Mouse (Mus musculus): ENCODE data around the gene Lgi1. TPM values are rescaled to one million over a fixed set of nuclear protein-coding genes. Genes with fewer than 3 reads are reported as not detected.
A peak's percentile ranks its signal among the peaks of the same experiment; 100 is the strongest.

Gene Lgi1
- polyA plus RNA-seq, 2 experiments = 0.03 TPM; not detected in 1

- no peak for ATAC-seq (ENCODE audit: insufficient read depth)
- H3K36me3 ChIP-seq (replicated peaks; ENCODE audit: control insufficient read depth, insufficient read depth, low read depth) = no peaks in the 10 kb centered on the region
- no peak overlapping the region for H3K4me2 ChIP-seq (ENCODE audit: low read depth)
- H3K4me1 ChIP-seq (replicated peaks; ENCODE audit: control insufficient read depth in 2 of 2, insufficient read depth in 2 of 2, low read length in 1 of 2) = no peaks in the 10 kb centered on the region
- no peak for DNase-seq (ENCODE audit: low read depth in 3 of 3, low spot score in 3 of 3)
- no peak for TF ChIP-seq EP300 (IDR thresholded peaks at IDR 0.05; ENCODE audit: low read depth)
- no peak for TF ChIP-seq CTCF (IDR thresholded peaks at IDR 0.05; ENCODE audit: low read depth)
- H3K9ac ChIP-seq (replicated peaks) = no peak overlapping the region
- H3K9me3 ChIP-seq (ENCODE audit: control insufficient read depth, low read length) = no peaks in the 10 kb centered on the region
- no peak overlapping the region for H3K4me3 ChIP-seq (ENCODE audit: insufficient read depth in 1 of 2, low read depth in 2 of 2, low read length in 2 of 2)
- H3K27ac ChIP-seq = no peak overlapping the region
- no peaks in the 10 kb centered on the region for H3K27me3 ChIP-seq (ENCODE audit: control insufficient read depth, insufficient read depth, low read length)
Observed at GRCm38 (mm10) chr19:38323726-38324125, 59.4 kb downstream of the Lgi1 start.

- Histone ChIP-seq H3K4me1 (replicated peaks; ENCODE audit: control insufficient read depth in 2 of 2, insufficient read depth in 2 of 2, low read length in 1 of 2) (no peaks in the 10 kb centered on the region), H3K36me3 (replicated peaks; ENCODE audit: control insufficient read depth, insufficient read depth, low read depth) (no peaks in the 10 kb centered on the region), H3K9ac (replicated peaks) (no peak overlapping the region), H3K4me2 (ENCODE audit: low read depth) (no peak overlapping the region), H3K27me3 (ENCODE audit: control insufficient read depth, insufficient read depth, low read length) (no peaks in the 10 kb centered on the region), H3K9me3 (ENCODE audit: control insufficient read depth, low read length) (no peaks in the 10 kb centered on the region), H3K4me3 (ENCODE audit: insufficient read depth in 1 of 2, low read depth in 2 of 2, low read length in 2 of 2) (no peak overlapping the region), H3K27ac (no peak overlapping the region)
- WGBS (ENCODE audit: insufficient replicate concordance) = 31% methylated on average over 10 of the region's 10 CpGs
- ATAC-seq (ENCODE audit: insufficient read depth) (no peak), DNase-seq (ENCODE audit: low read depth in 3 of 3, low spot score in 3 of 3) (no peak)
- TF ChIP-seq EP300 (IDR thresholded peaks at IDR 0.05; ENCODE audit: low read depth) (no peak), CTCF (IDR thresholded peaks at IDR 0.05; ENCODE audit: low read depth) (0 out of 2 replicates have a peak, but pooled peaks have one; percentile 18)
Observed at GRCm38 (mm10) chr19:38324147-38325028, 60.1 kb downstream of the Lgi1 start.

GRCm38 (mm10) chr19:38325029-38325398 is 60.7 kb downstream of the Lgi1 start:
- Histone ChIP-seq H3K27me3 (ENCODE audit: control insufficient read depth, insufficient read depth, low read length) (no peaks in the 10 kb centered on the region), H3K4me1 (replicated peaks; ENCODE audit: control insufficient read depth in 2 of 2, insufficient read depth in 2 of 2, low read length in 1 of 2) (no peaks in the 10 kb centered on the region), H3K9ac (replicated peaks) (no peak overlapping the region), H3K4me3 (ENCODE audit: insufficient read depth in 1 of 2, low read depth in 2 of 2, low read length in 2 of 2) (no peak overlapping the region), H3K4me2 (ENCODE audit: low read depth) (no peak overlapping the region), H3K27ac (no peak overlapping the region), H3K36me3 (replicated peaks; ENCODE audit: control insufficient read depth, insufficient read depth, low read depth) (no peaks in the 10 kb centered on the region), H3K9me3 (ENCODE audit: control insufficient read depth, low read length) (no peaks in the 10 kb centered on the region)
- TF ChIP-seq CTCF (IDR thresholded peaks at IDR 0.05; ENCODE audit: low read depth) (no peak), EP300 (IDR thresholded peaks at IDR 0.05; ENCODE audit: low read depth) (no peak)
- ATAC-seq (ENCODE audit: insufficient read depth) (no peak), DNase-seq (ENCODE audit: low read depth in 3 of 3, low spot score in 3 of 3) (no peak)
- WGBS (ENCODE audit: insufficient replicate concordance) = 50% methylated on average over 4 of the region's 4 CpGs

GRCm38 (mm10) chr19:38325854-38326253 is 61.5 kb downstream of the Lgi1 start:
- H3K9me3 ChIP-seq (ENCODE audit: control insufficient read depth, low read length) = no peaks in the 10 kb centered on the region
- no peak for DNase-seq (ENCODE audit: low read depth in 3 of 3, low spot score in 3 of 3)
- H3K4me3 ChIP-seq (ENCODE audit: insufficient read depth in 1 of 2, low read depth in 2 of 2, low read length in 2 of 2) = no peak overlapping the region
- H3K27ac ChIP-seq = no peak overlapping the region
- H3K36me3 ChIP-seq (replicated peaks; ENCODE audit: control insufficient read depth, insufficient read depth, low read depth) = no peaks in the 10 kb centered on the region
- no peaks in the 10 kb centered on the region for H3K4me1 ChIP-seq (replicated peaks; ENCODE audit: control insufficient read depth in 2 of 2, insufficient read depth in 2 of 2, low read length in 1 of 2)
- TF ChIP-seq CTCF (IDR thresholded peaks at IDR 0.05; ENCODE audit: low read depth) (no peak), EP300 (IDR thresholded peaks at IDR 0.05; ENCODE audit: low read depth) (no peak)
- 59% methylated on average over 7 of the region's 7 CpGs for WGBS (ENCODE audit: insufficient replicate concordance)
- no peak overlapping the region for H3K4me2 ChIP-seq (ENCODE audit: low read depth)
- no peaks in the 10 kb centered on the region for H3K27me3 ChIP-seq (ENCODE audit: control insufficient read depth, insufficient read depth, low read length)
- no peak overlapping the region for H3K9ac ChIP-seq (replicated peaks)
- no peak for ATAC-seq (ENCODE audit: insufficient read depth)

- Histone ChIP-seq H3K9ac (replicated peaks) (no peak overlapping the region), H3K27me3 (ENCODE audit: control insufficient read depth, insufficient read depth, low read length) (no peaks in the 10 kb centered on the region), H3K4me3 (ENCODE audit: insufficient read depth in 1 of 2, low read depth in 2 of 2, low read length in 2 of 2) (no peak overlapping the region), H3K27ac (no peak overlapping the region), H3K4me1 (replicated peaks; ENCODE audit: control insufficient read depth in 2 of 2, insufficient read depth in 2 of 2, low read length in 1 of 2) (no peaks in the 10 kb centered on the region), H3K4me2 (ENCODE audit: low read depth) (no peak overlapping the region), H3K36me3 (replicated peaks; ENCODE audit: control insufficient read depth, insufficient read depth, low read depth) (no peaks in the 10 kb centered on the region), H3K9me3 (ENCODE audit: control insufficient read depth, low read length) (no peaks in the 10 kb centered on the region)
- TF ChIP-seq EP300 (IDR thresholded peaks at IDR 0.05; ENCODE audit: low read depth) (no peak), CTCF (IDR thresholded peaks at IDR 0.05; ENCODE audit: low read depth) (no peak)
- no peak for DNase-seq (ENCODE audit: low read depth in 3 of 3, low spot score in 3 of 3)
- WGBS (ENCODE audit: insufficient replicate concordance) = 48% methylated on average over 4 of the region's 4 CpGs
- no peak for ATAC-seq (ENCODE audit: insufficient read depth)
Observed at GRCm38 (mm10) chr19:38327002-38327401, 62.7 kb downstream of the Lgi1 start.

All from liver, embryonic 14.5 days (tissue).